Mouse (Mus musculus): ENCODE results near the gene Myl6. TPM values are rescaled to one million over a fixed set of nuclear protein-coding genes. Genes with fewer than 3 reads are reported as not detected.
A peak's percentile ranks its signal among the peaks of the same experiment; 100 is the strongest.
"Not testable (repeated sequence)": the region's sequence is repeated elsewhere in the genome, so short reads cannot be mapped to it uniquely, and the experiment has no call there.

Myl6 gene
- polyA plus RNA-seq, 1 experiment, result 566 TPM

DNA sequence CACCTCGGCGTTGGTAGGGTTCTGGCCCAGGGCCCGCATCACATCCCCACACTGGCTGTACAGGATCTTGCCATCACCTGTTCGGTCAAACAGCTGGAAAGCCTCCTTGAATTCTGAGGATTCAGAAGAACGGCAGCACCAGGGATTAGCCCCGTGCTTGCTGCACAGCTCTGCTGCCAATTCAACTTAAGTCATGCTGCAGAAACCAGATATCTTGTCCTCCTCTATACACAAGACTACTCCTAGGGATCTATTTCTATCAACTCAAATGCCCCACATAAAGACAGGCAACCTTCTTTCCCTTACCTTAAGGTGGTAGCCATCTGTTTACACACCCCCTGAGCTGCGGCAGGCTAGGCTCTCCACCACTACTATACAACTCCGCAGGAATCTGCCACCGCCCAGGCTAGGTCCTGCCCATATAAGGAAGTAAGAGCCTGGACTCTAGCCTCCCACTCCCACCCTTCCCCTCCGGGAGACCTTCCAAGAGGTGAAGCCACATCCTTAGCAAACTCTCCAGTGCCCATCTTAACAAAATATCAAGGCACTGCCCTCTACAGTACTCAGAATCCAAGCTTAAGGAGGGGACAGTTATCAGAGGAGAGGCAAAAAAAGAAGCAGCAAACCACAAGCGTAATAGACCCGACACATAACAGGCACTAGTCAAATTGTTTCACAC, 1.2 kb downstream of the Myl6 start:
- TF ChIP-seq CTCF (IDR thresholded peaks at IDR 0.05; ENCODE audit: borderline replicate concordance, control insufficient read depth, extremely low read depth, insufficient read depth, low read length, poor library complexity), result no peak
- no peak for TF ChIP-seq POLR2A (IDR thresholded peaks at IDR 0.05; ENCODE audit: control insufficient read depth, extremely low read depth, insufficient read depth, low read length, poor library complexity)
- peaks cover 29% of the 10 kb centered on the region for H3K4me1 ChIP-seq (replicated peaks; ENCODE audit: control insufficient read depth, insufficient read depth, low read length)
- H3K4me3 ChIP-seq (ENCODE audit: control insufficient read depth, insufficient read depth, low read length), result peak overlapping the region; percentile 96
- DNase-seq, result peak; percentile 38
- H3K27me3 ChIP-seq (ENCODE audit: control insufficient read depth, insufficient read depth, low read length), result no peaks in the 10 kb centered on the region
- peaks cover 35% of the 10 kb centered on the region for H3K36me3 ChIP-seq (ENCODE audit: control insufficient read depth, insufficient read depth, low read length)
- peak overlapping the region; percentile 70 for H3K27ac ChIP-seq (ENCODE audit: control insufficient read depth, insufficient read depth, low read length)
- 12% methylated on average over 12 of the region's 12 CpGs for WGBS

DNA sequence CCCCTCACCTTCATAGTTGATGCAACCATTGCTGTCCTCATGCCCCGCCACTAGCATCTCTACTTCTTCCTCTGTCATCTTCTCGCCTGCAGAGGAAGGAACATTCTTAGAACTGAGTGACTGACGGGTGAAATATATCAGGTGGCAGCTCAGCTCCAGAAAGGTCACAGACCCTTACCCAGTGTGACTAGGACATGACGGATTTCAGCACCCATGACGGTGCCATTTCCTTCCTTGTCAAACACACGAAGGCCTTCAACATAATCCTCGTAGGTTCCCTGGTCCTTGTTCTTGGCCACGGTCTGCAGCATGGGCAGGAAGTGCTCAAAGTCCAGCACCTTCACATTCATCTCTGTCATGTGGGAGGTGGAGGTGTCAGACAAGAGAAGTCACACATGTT, 1.9 kb downstream of the Myl6 start:
- 52% methylated on average over 8 of the region's 8 CpGs for WGBS
- not testable (repeated sequence) for DNase-seq; H3K27ac ChIP-seq (ENCODE audit: control insufficient read depth, insufficient read depth, low read length); H3K27me3 ChIP-seq (ENCODE audit: control insufficient read depth, insufficient read depth, low read length); H3K4me3 ChIP-seq (ENCODE audit: control insufficient read depth, insufficient read depth, low read length)
- Histone ChIP-seq H3K4me1 (replicated peaks; ENCODE audit: control insufficient read depth, insufficient read depth, low read length) (peaks cover 29% of the 10 kb centered on the region), H3K36me3 (ENCODE audit: control insufficient read depth, insufficient read depth, low read length) (peaks cover 42% of the 10 kb centered on the region)

DNA sequence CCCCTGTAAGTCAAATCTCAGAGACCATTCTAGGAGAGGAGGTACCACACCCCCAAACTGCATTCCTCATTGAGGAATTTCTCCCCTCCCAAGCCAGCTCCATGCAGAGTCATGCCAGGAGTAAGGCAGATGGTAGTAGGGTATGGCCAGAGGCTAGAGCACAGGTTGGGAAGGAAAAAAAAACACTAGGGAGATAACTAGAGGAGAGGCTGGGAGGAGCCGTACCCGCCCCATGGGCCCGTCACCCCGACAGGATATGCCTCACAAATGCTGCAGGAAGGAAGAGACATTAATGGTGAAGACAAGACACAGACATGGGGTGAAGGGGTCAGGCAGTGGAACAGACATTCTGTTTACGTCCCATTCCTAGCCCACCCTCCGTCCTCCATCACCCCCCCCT, 2.5 kb downstream of the Myl6 start:
- Histone ChIP-seq H3K36me3 (ENCODE audit: control insufficient read depth, insufficient read depth, low read length) (peaks cover 45% of the 10 kb centered on the region), H3K4me3 (ENCODE audit: control insufficient read depth, insufficient read depth, low read length) (no peak overlapping the region; the same call in 1 of the 2 replicates), H3K27ac (ENCODE audit: control insufficient read depth, insufficient read depth, low read length) (no peak overlapping the region), H3K27me3 (ENCODE audit: control insufficient read depth, insufficient read depth, low read length) (no peaks in the 10 kb centered on the region), H3K4me1 (replicated peaks; ENCODE audit: control insufficient read depth, insufficient read depth, low read length) (peaks cover 29% of the 10 kb centered on the region)
- no peak for TF ChIP-seq CTCF (IDR thresholded peaks at IDR 0.05; ENCODE audit: borderline replicate concordance, control insufficient read depth, extremely low read depth, insufficient read depth, low read length, poor library complexity)
- TF ChIP-seq POLR2A (IDR thresholded peaks at IDR 0.05; ENCODE audit: control insufficient read depth, extremely low read depth, insufficient read depth, low read length, poor library complexity), result no peak
- peak; percentile 11 for DNase-seq
- WGBS, result 82% methylated on average over 6 of the region's 6 CpGs

DNA sequence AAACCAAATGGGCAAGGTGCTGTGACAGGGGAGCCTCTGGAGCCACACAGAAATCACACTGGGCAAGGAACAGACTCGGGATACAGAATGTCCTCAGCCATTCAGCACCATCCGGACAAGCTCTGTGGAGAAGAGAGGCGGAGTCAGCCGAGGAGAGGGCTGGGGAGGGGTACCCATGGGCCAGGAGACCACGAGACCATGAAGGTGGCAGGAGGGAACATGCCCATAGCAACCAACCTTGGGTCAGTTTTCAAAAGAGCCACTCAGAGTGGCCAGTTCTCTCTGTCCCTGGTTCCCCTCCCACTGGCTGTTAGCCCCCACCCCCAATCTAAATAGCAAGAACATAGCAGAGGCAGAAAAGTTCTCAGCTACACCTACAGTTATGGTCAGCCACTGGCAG, 3.0 kb downstream of the Myl6 start:
- H3K27ac ChIP-seq (ENCODE audit: control insufficient read depth, insufficient read depth, low read length), result no peak overlapping the region
- no peak for DNase-seq
- peaks cover 51% of the 10 kb centered on the region for H3K36me3 ChIP-seq (ENCODE audit: control insufficient read depth, insufficient read depth, low read length)
- H3K4me1 ChIP-seq (replicated peaks; ENCODE audit: control insufficient read depth, insufficient read depth, low read length), result peaks cover 29% of the 10 kb centered on the region
- H3K27me3 ChIP-seq (ENCODE audit: control insufficient read depth, insufficient read depth, low read length), result no peaks in the 10 kb centered on the region
- 88% methylated on average over 5 of the region's 5 CpGs for WGBS
- TF ChIP-seq POLR2A (IDR thresholded peaks at IDR 0.05; ENCODE audit: control insufficient read depth, extremely low read depth, insufficient read depth, low read length, poor library complexity) (no peak), CTCF (IDR thresholded peaks at IDR 0.05; ENCODE audit: borderline replicate concordance, control insufficient read depth, extremely low read depth, insufficient read depth, low read length, poor library complexity) (no peak)
- H3K4me3 ChIP-seq (ENCODE audit: control insufficient read depth, insufficient read depth, low read length), result no peak overlapping the region

DNA sequence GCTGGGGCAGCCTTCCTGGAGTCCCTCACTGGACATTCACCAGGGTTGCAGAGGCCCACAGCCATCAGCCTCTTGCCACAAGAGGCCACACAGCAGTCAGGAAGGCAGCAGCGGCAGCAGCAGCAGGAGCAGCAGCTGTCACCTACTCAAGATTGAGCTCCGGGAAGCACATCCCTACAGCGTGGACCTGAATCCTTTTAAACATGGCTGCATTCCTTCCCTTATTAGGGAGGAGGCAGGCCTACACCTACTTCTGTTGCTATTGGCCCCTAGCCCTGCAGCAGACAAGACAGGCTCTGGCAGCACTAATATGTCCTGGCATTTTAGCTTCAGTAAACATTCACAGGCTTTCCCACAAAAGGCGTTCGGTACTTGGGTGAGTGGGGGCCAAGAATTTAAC, 3.7 kb downstream of the Myl6 start:
- Histone ChIP-seq H3K36me3 (ENCODE audit: control insufficient read depth, insufficient read depth, low read length) (peaks cover 58% of the 10 kb centered on the region), H3K4me3 (ENCODE audit: control insufficient read depth, insufficient read depth, low read length) (no peak overlapping the region), H3K4me1 (replicated peaks; ENCODE audit: control insufficient read depth, insufficient read depth, low read length) (peaks cover 27% of the 10 kb centered on the region), H3K27me3 (ENCODE audit: control insufficient read depth, insufficient read depth, low read length) (no peaks in the 10 kb centered on the region), H3K27ac (ENCODE audit: control insufficient read depth, insufficient read depth, low read length) (no peak overlapping the region)
- no peak for TF ChIP-seq CTCF (IDR thresholded peaks at IDR 0.05; ENCODE audit: borderline replicate concordance, control insufficient read depth, extremely low read depth, insufficient read depth, low read length, poor library complexity)
- TF ChIP-seq POLR2A (IDR thresholded peaks at IDR 0.05; ENCODE audit: control insufficient read depth, extremely low read depth, insufficient read depth, low read length, poor library complexity), result no peak
- WGBS, result 93% methylated on average over 5 of the region's 5 CpGs
- no peak for DNase-seq

DNA sequence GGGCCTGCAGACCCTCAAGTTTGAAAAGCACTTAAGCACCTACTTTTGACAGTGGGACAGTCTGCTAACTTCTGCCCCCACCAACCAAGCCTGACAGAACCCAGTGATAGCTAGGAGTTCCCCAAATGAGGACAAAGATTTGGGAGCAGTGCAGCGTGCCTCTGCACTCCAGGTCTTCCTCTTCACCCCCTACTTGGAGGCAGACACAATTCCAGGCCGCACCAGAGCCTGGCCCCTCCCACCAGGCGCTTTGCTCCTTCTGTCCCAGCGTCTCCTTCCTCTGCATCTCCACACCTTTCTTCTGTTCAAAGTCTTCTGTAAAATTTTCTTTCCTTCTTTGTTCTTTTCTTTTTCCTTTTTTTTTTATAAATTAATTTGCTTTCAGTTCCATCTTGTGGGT, 4.2 kb downstream of the Myl6 start:
- no peak for DNase-seq
- WGBS, result 90% methylated on average over 4 of the region's 4 CpGs
- Histone ChIP-seq H3K4me1 (replicated peaks; ENCODE audit: control insufficient read depth, insufficient read depth, low read length) (peaks cover 22% of the 10 kb centered on the region), H3K27me3 (ENCODE audit: control insufficient read depth, insufficient read depth, low read length) (no peaks in the 10 kb centered on the region), H3K4me3 (ENCODE audit: control insufficient read depth, insufficient read depth, low read length) (no peak overlapping the region), H3K27ac (ENCODE audit: control insufficient read depth, insufficient read depth, low read length) (no peak overlapping the region), H3K36me3 (ENCODE audit: control insufficient read depth, insufficient read depth, low read length) (peaks cover 58% of the 10 kb centered on the region)
- TF ChIP-seq POLR2A (IDR thresholded peaks at IDR 0.05; ENCODE audit: control insufficient read depth, extremely low read depth, insufficient read depth, low read length, poor library complexity) (no peak), CTCF (IDR thresholded peaks at IDR 0.05; ENCODE audit: borderline replicate concordance, control insufficient read depth, extremely low read depth, insufficient read depth, low read length, poor library complexity) (no peak)

DNA sequence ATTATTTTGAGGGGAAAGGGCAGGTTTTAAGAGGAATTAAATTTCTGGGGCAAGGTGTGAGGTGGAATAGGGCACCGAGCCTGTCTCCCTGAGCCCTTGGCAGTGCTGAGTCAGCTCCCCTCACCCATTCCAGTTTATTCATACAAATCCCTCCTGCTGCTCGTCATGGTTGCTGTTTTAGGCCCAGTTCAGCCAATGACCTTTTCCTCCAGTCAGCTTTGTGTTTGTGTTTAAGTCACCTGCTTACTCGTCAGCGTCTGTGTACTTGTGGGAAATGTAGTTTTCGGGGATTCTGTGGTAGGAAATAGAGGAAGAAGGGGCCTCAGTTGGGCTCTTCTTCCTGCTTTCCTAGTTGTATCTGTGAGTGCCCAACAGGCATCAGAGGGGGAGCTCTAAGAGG, 4.6 kb downstream of the Myl6 start:
- no peak for TF ChIP-seq CTCF (IDR thresholded peaks at IDR 0.05; ENCODE audit: borderline replicate concordance, control insufficient read depth, extremely low read depth, insufficient read depth, low read length, poor library complexity)
- TF ChIP-seq POLR2A (IDR thresholded peaks at IDR 0.05; ENCODE audit: control insufficient read depth, extremely low read depth, insufficient read depth, low read length, poor library complexity), result no peak
- H3K4me1 ChIP-seq (replicated peaks; ENCODE audit: control insufficient read depth, insufficient read depth, low read length), result peaks cover 18% of the 10 kb centered on the region
- no peak for DNase-seq
- H3K27ac ChIP-seq (ENCODE audit: control insufficient read depth, insufficient read depth, low read length), result no peak overlapping the region
- WGBS, result 89% methylated on average over 5 of the region's 5 CpGs
- no peak overlapping the region for H3K4me3 ChIP-seq (ENCODE audit: control insufficient read depth, insufficient read depth, low read length)
- no peaks in the 10 kb centered on the region for H3K27me3 ChIP-seq (ENCODE audit: control insufficient read depth, insufficient read depth, low read length)
- H3K36me3 ChIP-seq (ENCODE audit: control insufficient read depth, insufficient read depth, low read length), result peaks cover 58% of the 10 kb centered on the region
